Mouse (Mus musculus): ENCODE data around the gene Psors1c2. TPM values are rescaled to one million over a fixed set of nuclear protein-coding genes. Genes with fewer than 3 reads are reported as not detected.

Psors1c2 gene
- polyA plus RNA-seq (2016; fragmentation: Nextera tagmentation; extraction: Ambion mirVana), result 0.14 and 0.22 TPM in 2 replicates

- Histone ChIP-seq H3K36me3 (peaks cover 29% of the 10 kb centered on the region), H3K27ac (no peak within 1 kb of the TSS), H3K27me3 (replicated peaks) (peaks cover 14% of the 10 kb centered on the region), H3K9ac (no peak within 1 kb of the TSS), H3K4me2 (no peak within 1 kb of the TSS), H3K9me3 (replicated peaks) (no peaks in the 10 kb centered on the region), H3K4me3 (no peak within 1 kb of the TSS), H3K4me1 (no peaks in the 10 kb centered on the region)
- 16% methylated on average over 7 of the region's 7 CpGs for WGBS (ENCODE audit: insufficient replicate concordance)
- no peak for ATAC-seq
Observed at GRCm38 (mm10) chr17:35532901-35533300, at the start of gene Psors1c2. Gene Psors1c2, plus strand, starts transcription at chr17:35533201.

- no peak overlapping the region for H3K4me3 ChIP-seq
- no peak overlapping the region for H3K4me2 ChIP-seq
- ATAC-seq, result no peak
- 1% methylated on average over 9 of the region's 9 CpGs for WGBS (ENCODE audit: insufficient replicate concordance)
- H3K9ac ChIP-seq, result no peak overlapping the region
- no peak overlapping the region for H3K27ac ChIP-seq
- H3K36me3 ChIP-seq, result no peaks in the 10 kb centered on the region
- peaks cover 11% of the 10 kb centered on the region for H3K27me3 ChIP-seq (replicated peaks)
- H3K4me1 ChIP-seq, result no peaks in the 10 kb centered on the region
- no peaks in the 10 kb centered on the region for H3K9me3 ChIP-seq (replicated peaks)
Observed at GRCm38 (mm10) chr17:35484066-35484465, 48.9 kb upstream of the Psors1c2 start.

DNA sequence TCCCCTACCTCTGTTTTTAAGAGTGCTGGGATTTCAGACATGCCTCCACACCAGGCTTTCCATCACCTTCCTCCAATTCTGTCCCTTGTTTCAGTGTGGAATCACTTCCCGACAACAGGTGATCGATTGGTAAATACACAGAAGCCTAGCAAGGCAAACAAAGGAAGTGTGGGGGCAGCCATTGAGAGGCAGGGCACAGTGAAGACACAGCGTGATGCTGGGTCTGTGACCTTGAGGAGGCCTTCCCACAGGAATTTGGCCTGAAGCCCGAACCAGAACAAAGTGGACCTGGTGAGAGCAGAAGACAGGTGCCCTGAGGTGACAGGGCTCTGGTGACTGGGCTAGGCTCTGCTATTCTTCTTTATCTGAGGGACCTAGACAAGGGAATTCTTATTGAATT, 47.3 kb upstream of the Psors1c2 start:
- Histone ChIP-seq H3K4me3 (no peak overlapping the region), H3K36me3 (no peaks in the 10 kb centered on the region), H3K9me3 (replicated peaks) (no peaks in the 10 kb centered on the region), H3K27ac (no peak overlapping the region), H3K27me3 (replicated peaks) (peaks cover 19% of the 10 kb centered on the region), H3K4me2 (no peak overlapping the region), H3K9ac (no peak overlapping the region), H3K4me1 (no peaks in the 10 kb centered on the region)
- 55% methylated on average over 4 of the region's 4 CpGs for WGBS (ENCODE audit: insufficient replicate concordance)
- no peak for ATAC-seq

GRCm38 (mm10) chr17:35486726-35487125, 46.3 kb upstream of the Psors1c2 start:
- Histone ChIP-seq H3K9me3 (replicated peaks) (no peaks in the 10 kb centered on the region), H3K27ac (no peak overlapping the region), H3K36me3 (no peaks in the 10 kb centered on the region), H3K4me1 (no peaks in the 10 kb centered on the region), H3K4me3 (no peak overlapping the region), H3K27me3 (replicated peaks) (peaks cover 22% of the 10 kb centered on the region), H3K9ac (no peak overlapping the region), H3K4me2 (no peak overlapping the region)
- 26% methylated on average over 10 of the region's 10 CpGs for WGBS (ENCODE audit: insufficient replicate concordance)
- no peak for ATAC-seq

DNA sequence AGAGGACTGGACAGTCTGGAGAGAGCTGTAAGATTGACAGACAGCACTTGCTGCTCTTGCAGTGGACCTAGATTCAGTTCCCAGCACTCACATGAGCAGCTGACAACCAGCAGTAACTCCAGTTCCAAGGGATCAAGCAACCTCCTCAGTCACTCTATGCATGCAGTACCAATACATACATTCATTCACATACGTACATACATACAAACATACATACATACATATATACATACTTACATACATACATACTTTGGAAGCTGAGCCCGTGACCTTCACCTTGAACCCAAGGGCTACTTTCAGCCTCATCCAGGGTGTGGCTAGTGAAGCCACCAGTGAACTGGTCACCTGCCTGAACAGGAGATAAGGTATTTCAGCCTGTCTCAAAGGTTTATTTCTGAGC, 45.0 kb upstream of the Psors1c2 start:
- Histone ChIP-seq H3K4me2 (no peak overlapping the region), H3K36me3 (no peaks in the 10 kb centered on the region), H3K4me1 (no peaks in the 10 kb centered on the region), H3K27me3 (replicated peaks) (peaks cover 22% of the 10 kb centered on the region), H3K9ac (no peak overlapping the region), H3K9me3 (replicated peaks) (no peaks in the 10 kb centered on the region), H3K4me3 (no peak overlapping the region), H3K27ac (no peak overlapping the region)
- ATAC-seq, result no peak
- 68% methylated on average over 2 of the region's 2 CpGs for WGBS (ENCODE audit: insufficient replicate concordance)

- Histone ChIP-seq H3K4me1 (no peaks in the 10 kb centered on the region), H3K9me3 (replicated peaks) (no peaks in the 10 kb centered on the region)
- 63% methylated on average over 5 of the region's 5 CpGs for WGBS (ENCODE audit: insufficient replicate concordance)
Observed at GRCm38 (mm10) chr17:35490320-35490719, 42.7 kb upstream of the Psors1c2 start.

DNA sequence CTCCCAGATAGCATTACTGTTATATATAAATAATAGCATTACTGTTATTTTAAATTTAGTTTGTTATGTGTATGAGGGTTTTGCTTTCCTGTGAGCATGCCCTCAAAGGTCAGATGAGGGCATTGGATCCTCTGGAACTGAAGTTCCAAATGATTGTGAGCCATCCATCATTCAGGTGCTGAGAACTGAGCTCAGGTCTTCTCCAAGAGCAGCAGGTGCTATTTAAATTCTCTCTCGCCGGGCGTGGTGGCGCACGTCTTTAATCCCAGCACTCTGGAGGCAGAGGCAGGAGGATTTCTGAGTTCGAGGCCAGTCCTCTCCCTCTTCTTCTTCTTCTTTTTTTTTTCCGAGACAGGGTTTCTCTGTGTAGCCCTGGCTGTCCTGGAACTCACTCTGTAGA, 35.9 kb upstream of the Psors1c2 start:
- Histone ChIP-seq H3K9ac (no peak overlapping the region), H3K9me3 (replicated peaks) (no peaks in the 10 kb centered on the region), H3K4me3 (no peak overlapping the region), H3K27me3 (replicated peaks) (peaks cover 5% of the 10 kb centered on the region; the same call in 1 of the 2 replicates), H3K27ac (no peak overlapping the region), H3K4me2 (no peak overlapping the region), H3K4me1 (no peaks in the 10 kb centered on the region), H3K36me3 (no peaks in the 10 kb centered on the region)
- WGBS (ENCODE audit: insufficient replicate concordance), result 73% methylated on average over 7 of the region's 7 CpGs
- ATAC-seq, result no peak

More at GRCm38 (mm10) chr17:35490320-35490719, 42.7 kb upstream of the Psors1c2 start:
- Histone ChIP-seq H3K9ac (no peak overlapping the region), H3K4me2 (no peak overlapping the region), H3K27ac (no peak overlapping the region), H3K27me3 (replicated peaks) (peaks cover 19% of the 10 kb centered on the region), H3K36me3 (no peaks in the 10 kb centered on the region), H3K4me3 (no peak overlapping the region)
- ATAC-seq, result no peak

GRCm38 (mm10) chr17:35502226-35502625, 30.8 kb upstream of the Psors1c2 start:
- Histone ChIP-seq H3K27me3 (replicated peaks) (peaks cover 51% of the 10 kb centered on the region), H3K9ac (no peak overlapping the region), H3K36me3 (no peaks in the 10 kb centered on the region), H3K4me1 (no peaks in the 10 kb centered on the region), H3K4me3 (no peak overlapping the region), H3K4me2 (no peak overlapping the region), H3K27ac (no peak overlapping the region), H3K9me3 (replicated peaks) (no peaks in the 10 kb centered on the region)
- ATAC-seq, result no peak
- WGBS (ENCODE audit: insufficient replicate concordance), result 10% methylated on average over 6 of the region's 6 CpGs

GRCm38 (mm10) chr17:35502762-35503161, 30.2 kb upstream of the Psors1c2 start:
- Histone ChIP-seq H3K4me3 (no peak overlapping the region), H3K4me2 (no peak overlapping the region), H3K9me3 (replicated peaks) (no peaks in the 10 kb centered on the region), H3K9ac (no peak overlapping the region), H3K4me1 (no peaks in the 10 kb centered on the region), H3K27ac (no peak overlapping the region), H3K36me3 (no peaks in the 10 kb centered on the region), H3K27me3 (replicated peaks) (peaks cover 56% of the 10 kb centered on the region)
- 49% methylated on average over 5 of the region's 5 CpGs for WGBS (ENCODE audit: insufficient replicate concordance)
- ATAC-seq, result no peak

GRCm38 (mm10) chr17:35503849-35504248, 29.2 kb upstream of the Psors1c2 start:
- Histone ChIP-seq H3K27me3 (replicated peaks) (peaks cover 67% of the 10 kb centered on the region), H3K4me3 (no peak overlapping the region), H3K4me2 (no peak overlapping the region), H3K9me3 (replicated peaks) (no peaks in the 10 kb centered on the region), H3K36me3 (no peaks in the 10 kb centered on the region), H3K4me1 (no peaks in the 10 kb centered on the region), H3K9ac (no peak overlapping the region), H3K27ac (no peak overlapping the region)
- ATAC-seq, result no peak
- 21% methylated on average over 5 of the region's 5 CpGs for WGBS (ENCODE audit: insufficient replicate concordance)

GRCm38 (mm10) chr17:35504628-35505481, 28.1 kb upstream of the Psors1c2 start:
- H3K27me3 ChIP-seq (replicated peaks), result peaks cover 77% of the 10 kb centered on the region
- no peaks in the 10 kb centered on the region for H3K4me1 ChIP-seq
- no peak overlapping the region for H3K27ac ChIP-seq
- 27% methylated on average over 8 of the region's 8 CpGs for WGBS (ENCODE audit: insufficient replicate concordance)
- no peak overlapping the region for H3K4me2 ChIP-seq
- ATAC-seq, result no peak
- H3K9me3 ChIP-seq (replicated peaks), result no peaks in the 10 kb centered on the region
- no peaks in the 10 kb centered on the region for H3K36me3 ChIP-seq
- H3K4me3 ChIP-seq, result no peak overlapping the region
- 0 out of 2 replicates have a peak overlapping the region, but pooled peaks have one; percentile 18 for H3K9ac ChIP-seq

DNA sequence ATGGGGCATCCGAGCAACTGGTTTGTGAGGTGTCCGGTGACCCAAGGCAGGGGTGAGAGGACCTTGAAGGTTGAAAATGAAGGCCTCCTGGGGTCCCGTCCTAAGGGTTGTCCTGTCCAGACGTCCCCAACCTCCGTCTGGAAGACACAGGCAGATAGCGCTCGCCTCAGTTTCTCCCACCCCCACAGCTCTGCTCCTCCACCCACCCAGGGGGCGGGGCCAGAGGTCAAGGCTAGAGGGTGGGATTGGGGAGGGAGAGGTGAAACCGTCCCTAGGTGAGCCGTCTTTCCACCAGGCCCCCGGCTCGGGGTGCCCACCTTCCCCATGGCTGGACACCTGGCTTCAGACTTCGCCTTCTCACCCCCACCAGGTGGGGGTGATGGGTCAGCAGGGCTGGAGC, 27.2 kb upstream of the Psors1c2 start, which contains the start of gene Pou5f1:
Pou5f1 (plus strand) TSS at position 243 of the 400 bp plus-strand sequence.
- no peaks in the 10 kb centered on the region for H3K4me1 ChIP-seq
- H3K36me3 ChIP-seq, result no peaks in the 10 kb centered on the region
- H3K27ac ChIP-seq, result no peak within 1 kb of the TSS
- no peak for ATAC-seq
- H3K9ac ChIP-seq, result 0 out of 2 replicates have a peak within 1 kb of the TSS, but pooled peaks have one; percentile 18
- H3K4me3 ChIP-seq, result no peak within 1 kb of the TSS
- WGBS (ENCODE audit: insufficient replicate concordance), result 34% methylated on average over 13 of the region's 13 CpGs
- H3K27me3 ChIP-seq (replicated peaks), result peaks cover 80% of the 10 kb centered on the region
- no peaks in the 10 kb centered on the region for H3K9me3 ChIP-seq (replicated peaks)
- no peak within 1 kb of the TSS for H3K4me2 ChIP-seq
